Mouse (Mus musculus) small intestine, adult 2 months (tissue): ENCODE measurements around the gene Prmt3.

Experiments used
- CTCF ChIP-seq: fragments of 200-500 bp; IDR thresholded peaks from 2 replicates; pipeline ENCODE4 v1.5.1; 2012; ENCODE audit warnings: low read depth, mild to moderate bottlenecking, control low read depth, inconsistent platforms, low read length, moderate library complexity, mixed read lengths; ENCODE audit not compliant: insufficient replicate concordance, insufficient read length; ENCODE audit errors: extremely low read depth
- POLR2A ChIP-seq: fragments of 200-500 bp; IDR thresholded peaks from 2 replicates; pipeline ENCODE4 v1.6.1; 2012; ENCODE audit warnings: low read depth, mild to moderate bottlenecking, control low read depth, inconsistent platforms, low read length, moderate library complexity

GRCm38 (mm10) chr7:49783017-49783416 is 4.9 kb downstream of the Prmt3 start:
- no peak for TF ChIP-seq CTCF
- no peak for TF ChIP-seq POLR2A
